Mouse (Mus musculus): ENCODE measurements around the gene Zfp784. TPM values are rescaled to one million over a fixed set of nuclear protein-coding genes. Genes with fewer than 3 reads are reported as not detected.

The Zfp784 gene
- 1.7 and 2.3 TPM in 2 replicates for polyA plus RNA-seq (2015; fragmentation: Nextera tagmentation; extraction: Ambion mirVana)

GRCm38 (mm10) chr7:5038109-5038732 is at the start of gene Zfp784:
Gene Zfp784, minus strand, starts transcription at chr7:5038446.

GRCm38 (mm10) chr7:5080010-5080751 is 41.9 kb upstream of the Zfp784 start, which contains the start of gene Epn1:
Gene Epn1, plus strand, starts transcription at chr7:5080235.

GRCm38 (mm10) chr7:5061774-5062359 is 23.6 kb upstream of the Zfp784 start, which contains the start of gene U2af2:
Gene U2af2, plus strand, starts transcription at chr7:5062143.

GRCm38 (mm10) chr7:5051193-5052192 is 13.2 kb upstream of the Zfp784 start, which contains the start of gene Zfp580:
Gene Zfp580, plus strand, starts transcription at chr7:5051538.

GRCm38 (mm10) chr7:5033818-5034217 is 4.4 kb downstream of the Zfp784 start, which contains the start of gene 4632433K11Rik:
Gene 4632433K11Rik, plus strand, starts transcription at chr7:5034118.

GRCm38 (mm10) chr7:5020000-5020681 is 18.1 kb downstream of the Zfp784 start, which contains the start of the genes Zfp865 and Ccdc106:
Gene Zfp865, plus strand, starts transcription at chr7:5020376.
Gene Ccdc106, plus strand, starts transcription at chr7:5020553.

DNA sequence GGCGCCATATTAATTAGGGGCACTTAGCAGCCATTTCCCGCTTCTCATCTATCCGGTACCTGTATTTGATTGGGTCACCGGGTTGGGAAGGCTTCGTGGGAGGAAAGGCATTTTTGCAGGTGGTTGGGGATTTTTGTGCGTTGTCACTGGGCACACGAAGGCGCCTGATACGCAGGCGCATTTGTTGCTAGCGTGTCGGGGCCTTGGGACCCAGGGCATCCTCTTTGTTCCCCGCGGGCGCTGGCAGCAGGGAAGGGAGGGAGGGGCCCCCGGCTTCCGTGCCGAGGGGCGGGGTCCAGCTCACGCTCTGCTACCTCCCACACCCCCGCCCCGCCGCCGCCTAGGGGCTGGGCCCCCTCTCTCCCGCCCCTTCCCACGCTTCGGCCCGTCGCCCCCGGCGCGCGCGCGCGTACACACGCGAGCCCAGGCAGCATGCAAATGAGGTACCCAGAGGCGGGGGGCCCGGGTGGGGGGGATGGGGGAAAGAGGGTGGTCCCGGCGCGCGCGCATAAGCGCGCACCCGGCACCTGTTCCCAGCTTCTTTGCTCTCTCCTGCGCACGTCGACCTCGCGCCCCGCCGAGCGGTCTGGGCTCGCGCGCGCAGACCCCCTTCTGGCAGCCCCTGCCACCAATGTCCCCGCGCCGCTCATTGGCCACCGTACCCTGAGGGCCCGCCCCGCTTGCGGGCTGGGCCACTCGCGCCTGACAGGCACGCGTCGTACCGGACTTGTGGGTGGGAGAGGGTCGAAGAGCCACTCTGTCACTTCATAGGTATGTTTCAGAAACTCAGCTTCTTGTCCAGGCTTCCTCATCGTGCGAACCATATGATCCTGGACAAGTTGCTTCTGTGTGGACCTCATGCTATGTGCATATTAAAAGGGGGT is 22.9 kb downstream of the Zfp784 start, which contains the start of gene Gm44973:
TSS of gene Gm44973 (plus strand) at position 379 of the 884 bp plus-strand sequence.

GRCm38 (mm10) chr7:5014251-5015117 is 23.8 kb downstream of the Zfp784 start, which contains the start of the genes Zfp524 and Fiz1:
Gene Zfp524, plus strand, starts transcription at chr7:5014415.
Gene Fiz1, minus strand, starts transcription at chr7:5014697.

DNA sequence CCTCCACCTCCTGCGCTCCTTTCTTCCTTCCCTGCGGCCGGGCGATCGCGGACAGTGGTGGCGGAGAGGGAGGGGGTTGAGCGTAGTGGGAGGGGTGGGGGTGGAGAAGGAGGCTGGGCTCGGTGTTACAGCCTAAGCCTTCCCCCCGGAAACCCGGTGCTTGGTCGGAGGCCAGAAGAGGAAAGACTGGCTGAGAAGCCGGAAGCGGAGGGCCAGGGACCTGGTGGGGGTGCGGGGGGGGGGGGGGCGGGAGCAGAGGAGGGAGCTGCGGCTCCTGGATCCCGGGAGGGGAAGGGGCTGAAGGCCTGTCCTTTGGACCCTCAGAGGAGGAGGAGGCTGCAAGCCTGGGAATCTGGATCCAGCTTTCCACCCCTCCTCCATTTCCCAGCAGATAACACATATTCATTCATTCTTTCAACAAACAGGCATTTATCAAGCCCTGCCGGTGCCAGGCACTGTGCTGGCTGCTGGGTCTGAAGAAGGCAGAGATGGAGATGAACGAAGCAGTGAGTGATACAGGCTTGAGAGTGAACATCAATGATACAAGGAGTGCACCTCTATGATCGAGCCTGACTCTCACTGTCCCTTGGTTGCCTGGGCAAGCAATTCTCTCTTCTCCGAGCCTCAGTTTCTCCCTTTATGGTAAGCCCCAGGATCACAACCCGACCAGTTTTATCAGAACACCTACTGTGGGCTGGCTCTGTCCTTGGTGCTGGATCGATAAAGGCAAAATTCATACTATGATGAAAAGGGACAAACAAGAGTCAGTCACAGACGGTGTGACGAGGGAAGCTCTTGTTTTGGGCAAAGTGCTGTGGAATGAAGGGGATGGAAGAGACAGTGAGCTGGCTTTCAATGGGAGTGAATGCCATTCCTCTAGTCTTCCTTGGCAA is 42.0 kb downstream of the Zfp784 start, which contains the start of gene Zfp579:
TSS of gene Zfp579 (minus strand) at position 156 of the 893 bp plus-strand sequence.

Other genes with a start within 250 kb of the Zfp784 start
- 22.1 and 25.2 TPM in 2 replicates for gene Tmem238, start 248.8 kb downstream of the Zfp784 start, polyA plus RNA-seq (2015; fragmentation: Nextera tagmentation; extraction: Ambion mirVana)
- 423 and 433 TPM in 2 replicates for gene Rpl28, start 245.6 kb downstream of the Zfp784 start, polyA plus RNA-seq (2015; fragmentation: Nextera tagmentation; extraction: Ambion mirVana)
- gene Ube2s, start 225.9 kb downstream of the Zfp784 start, polyA plus RNA-seq (2015; fragmentation: Nextera tagmentation; extraction: Ambion mirVana) = 251 and 289 TPM in 2 replicates
- 0.04 TPM in 1 of 2 replicates, not detected in the other for gene Shisa7, start 193.8 kb downstream of the Zfp784 start, polyA plus RNA-seq (2015; fragmentation: Nextera tagmentation; extraction: Ambion mirVana)
- 3.9 and 4.3 TPM in 2 replicates for gene Isoc2b, start 168.2 kb downstream of the Zfp784 start, polyA plus RNA-seq (2015; fragmentation: Nextera tagmentation; extraction: Ambion mirVana)
- 0.66 and 0.74 TPM in 2 replicates for gene Isoc2a, start 161.3 kb downstream of the Zfp784 start, polyA plus RNA-seq (2015; fragmentation: Nextera tagmentation; extraction: Ambion mirVana)
- gene Gm36210, start 131.9 kb downstream of the Zfp784 start, polyA plus RNA-seq (2015; fragmentation: Nextera tagmentation; extraction: Ambion mirVana) = not detected in 2 replicates
- gene Zfp628, start 123.2 kb downstream of the Zfp784 start, polyA plus RNA-seq (2015; fragmentation: Nextera tagmentation; extraction: Ambion mirVana) = 2.2 and 2.6 TPM in 2 replicates
- gene Nat14, start 116.4 kb downstream of the Zfp784 start, polyA plus RNA-seq (2015; fragmentation: Nextera tagmentation; extraction: Ambion mirVana) = 0.62 and 0.71 TPM in 2 replicates
- gene Ssc5d, start 112.7 kb downstream of the Zfp784 start, polyA plus RNA-seq (2015; fragmentation: Nextera tagmentation; extraction: Ambion mirVana) = 0.30 and 0.31 TPM in 2 replicates
- not detected in 2 replicates for gene Sbk2, start 74.0 kb downstream of the Zfp784 start, polyA plus RNA-seq (2015; fragmentation: Nextera tagmentation; extraction: Ambion mirVana)
- gene Sbk3, start 67.3 kb downstream of the Zfp784 start, polyA plus RNA-seq (2015; fragmentation: Nextera tagmentation; extraction: Ambion mirVana) = not detected in 2 replicates
- 6.4 and 9.8 TPM in 2 replicates for gene Zfp579, start 42.3 kb downstream of the Zfp784 start, polyA plus RNA-seq (2015; fragmentation: Nextera tagmentation; extraction: Ambion mirVana)
- gene Zfp524, start 24.0 kb downstream of the Zfp784 start, polyA plus RNA-seq (2015; fragmentation: Nextera tagmentation; extraction: Ambion mirVana) = 10.6 and 10.8 TPM in 2 replicates
- gene Fiz1, start 23.7 kb downstream of the Zfp784 start, polyA plus RNA-seq (2015; fragmentation: Nextera tagmentation; extraction: Ambion mirVana) = 14.5 and 16.2 TPM in 2 replicates
- gene Gm44973, start 22.9 kb downstream of the Zfp784 start, polyA plus RNA-seq (2015; fragmentation: Nextera tagmentation; extraction: Ambion mirVana) = 3.6 and 5.3 TPM in 2 replicates
- 2.8 and 4.2 TPM in 2 replicates for gene Zfp865, start 18.1 kb downstream of the Zfp784 start, polyA plus RNA-seq (2015; fragmentation: Nextera tagmentation; extraction: Ambion mirVana)
- gene Ccdc106, start 17.9 kb downstream of the Zfp784 start, polyA plus RNA-seq (2015; fragmentation: Nextera tagmentation; extraction: Ambion mirVana) = 0.67 and 0.95 TPM in 2 replicates
- not detected in 2 replicates for gene 4632433K11Rik, start 4.3 kb downstream of the Zfp784 start, polyA plus RNA-seq (2015; fragmentation: Nextera tagmentation; extraction: Ambion mirVana)
- gene Zfp580, start 13.1 kb upstream of the Zfp784 start, polyA plus RNA-seq (2015; fragmentation: Nextera tagmentation; extraction: Ambion mirVana) = 6.8 and 10.0 TPM in 2 replicates
- gene U2af2, start 23.7 kb upstream of the Zfp784 start, polyA plus RNA-seq (2015; fragmentation: Nextera tagmentation; extraction: Ambion mirVana) = 82.2 and 85.4 TPM in 2 replicates
- gene Epn1, start 41.8 kb upstream of the Zfp784 start, polyA plus RNA-seq (2015; fragmentation: Nextera tagmentation; extraction: Ambion mirVana) = 68.8 and 71.1 TPM in 2 replicates
- not detected in 2 replicates for gene Rfpl4, start 78.5 kb upstream of the Zfp784 start, polyA plus RNA-seq (2015; fragmentation: Nextera tagmentation; extraction: Ambion mirVana)
- gene Rasl2-9, start 87.5 kb upstream of the Zfp784 start, polyA plus RNA-seq (2015; fragmentation: Nextera tagmentation; extraction: Ambion mirVana) = 0.53 and 0.63 TPM in 2 replicates
- gene Vmn1r55, start 111.2 kb upstream of the Zfp784 start, polyA plus RNA-seq (2015; fragmentation: Nextera tagmentation; extraction: Ambion mirVana) = not detected in 2 replicates
- not detected in 2 replicates for gene Vmn1r56, start 158.3 kb upstream of the Zfp784 start, polyA plus RNA-seq (2015; fragmentation: Nextera tagmentation; extraction: Ambion mirVana)
- gene Vmn1r57, start 180.0 kb upstream of the Zfp784 start, polyA plus RNA-seq (2015; fragmentation: Nextera tagmentation; extraction: Ambion mirVana) = not detected in 2 replicates

All from spleen, postnatal 0 days (tissue).